Mouse (Mus musculus) heart, embryonic 14.5 days (tissue): Measurements from ENCODE around the gene Pold1. TPM values are rescaled to one million over a fixed set of nuclear protein-coding genes. Genes with fewer than 3 reads are reported as not detected.

Experiments used
- ATAC-seq: fragments of 200-750 bp; cut with Nextera tagmentation; 2 replicates; pipeline ENCODE4 v1.8.0; 2017; ENCODE audit warnings: low read depth, moderate TSS enrichment; ENCODE audit not compliant: insufficient number of reproducible peaks, insufficient read depth, low FRiP score
- H3K27ac ChIP-seq, 2 experiments: fragments of 200-500 bp in 1 of 2; fragments of 300-500 bp in 1 of 2; sonication (generic) in 1 of 2; replicated peaks in 1 of 2; 2 replicates each; pipeline ENCODE4 v1.5.1; 2012 to 2014; ENCODE audit warnings: low read depth in 2 of 2, low read length in 2 of 2, control low read depth in 1 of 2, mild to moderate bottlenecking in 1 of 2, mixed read lengths in 1 of 2; ENCODE audit not compliant: control insufficient read depth in 1 of 2, insufficient read depth in 1 of 2
- H3K27me3 ChIP-seq: fragments of 300-500 bp; sonication (generic); 2 replicates; pipeline ENCODE4 v1.6.1; 2014; ENCODE audit warnings: mild to moderate bottlenecking, low read length, control low read depth; ENCODE audit not compliant: control insufficient read depth, insufficient read depth
- H3K36me3 ChIP-seq: fragments of 300-500 bp; sonication (generic); 2 replicates; pipeline ENCODE4 v1.6.1; 2014; ENCODE audit warnings: mild to moderate bottlenecking, control low read depth, low read length, mixed read lengths; ENCODE audit not compliant: control insufficient read depth, insufficient read depth
- H3K4me1 ChIP-seq, 2 experiments: fragments of 200-500 bp in 1 of 2; fragments of 300-500 bp in 1 of 2; sonication (generic) in 1 of 2; 2 replicates each; pipeline ENCODE4 v1.6.1; 2012 to 2014; ENCODE audit warnings: low read length in 2 of 2, control low read depth in 1 of 2, mixed read lengths in 1 of 2; ENCODE audit not compliant: control insufficient read depth in 2 of 2, insufficient read depth in 2 of 2
- H3K4me2 ChIP-seq: fragments of 300-500 bp; sonication (generic); 2 replicates; pipeline ENCODE4 v1.6.1; 2014; ENCODE audit warnings: mild to moderate bottlenecking, low read length
- H3K4me3 ChIP-seq, 2 experiments: fragments of 200-500 bp in 1 of 2; fragments of 300-500 bp in 1 of 2; sonication (generic) in 1 of 2; 2 replicates each; pipeline ENCODE4 v1.5.1; 2012 to 2014; ENCODE audit warnings: low read length in 2 of 2, mild to moderate bottlenecking in 2 of 2, control low read depth in 1 of 2, low read depth in 1 of 2, moderate library complexity in 1 of 2; ENCODE audit not compliant: control insufficient read depth in 1 of 2, insufficient read depth in 1 of 2
- H3K9ac ChIP-seq: fragments of 300-500 bp; sonication (generic); 2 replicates; pipeline ENCODE4 v1.6.1; 2014; ENCODE audit warnings: mild to moderate bottlenecking, low read length
- H3K9me3 ChIP-seq: fragments of 300-500 bp; sonication (generic); 2 replicates; pipeline ENCODE4 v1.6.1; 2016; ENCODE audit warnings: low read length, control low read depth; ENCODE audit not compliant: control insufficient read depth
- WGBS: fragments of 180-500 bp; shearing (Covaris S2); extraction: QIAGEN DNeasy Blood & Tissue Kit; methylation state at CpG from one replicate; pipeline ENCODE4 v1.1.7; 2014; 5-methylcytosine and 5-hydroxymethylcytosine counted together
- polyA plus RNA-seq: library from polyadenylated mRNA; unstranded; fragments of >200 nt; fragmentation: Nextera tagmentation; extraction: Ambion mirVana; gene quantifications from 2 replicates; pipeline ENCODE4 v1.2.1, GENCODE M21; 2014

Gene Pold1
- polyA plus RNA-seq, 1 experiment from 2014 or later: 29.2 TPM

GRCm38 (mm10) chr7:44565414-44565813 is 16.8 kb upstream of the Pold1 start:
- Histone ChIP-seq H3K27ac (no peak overlapping the region), H3K4me1 (no peaks in the 10 kb centered on the region), H3K4me2 (no peak overlapping the region), H3K27me3 (0 out of 2 replicates have a peak, but pooled peaks cover 6% of the 10 kb centered on the region), H3K36me3 (no peaks in the 10 kb centered on the region), H3K9me3 (no peaks in the 10 kb centered on the region), H3K9ac (no peak overlapping the region), H3K4me3 (no peak overlapping the region)
- ATAC-seq: no peak
- 62% methylated on average over 6 of the region's 6 CpGs for WGBS

DNA sequence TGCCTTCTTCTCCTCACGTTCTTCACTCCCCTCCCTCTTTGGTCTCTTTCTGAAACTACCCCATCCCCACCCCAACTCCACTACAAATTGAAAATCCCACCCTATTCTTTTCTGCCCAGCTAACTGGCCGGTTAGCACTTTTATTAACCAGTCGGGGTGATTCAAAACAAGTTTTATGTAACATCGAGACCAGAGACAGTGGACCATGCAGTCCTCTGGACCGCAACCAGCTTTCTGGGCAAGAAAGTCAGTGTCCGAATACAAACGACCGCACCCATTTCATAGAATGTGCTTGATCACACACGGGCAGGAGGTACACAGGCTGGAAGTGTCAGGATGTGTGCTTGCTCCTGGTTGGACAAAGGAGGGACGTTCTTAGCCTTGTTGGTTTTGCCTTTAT is 15.8 kb upstream of the Pold1 start:
- Histone ChIP-seq H3K9ac (no peak overlapping the region), H3K27me3 (0 out of 2 replicates have a peak, but pooled peaks cover 6% of the 10 kb centered on the region), H3K9me3 (no peaks in the 10 kb centered on the region), H3K27ac (no peak overlapping the region), H3K4me2 (no peak overlapping the region), H3K4me3 (no peak overlapping the region), H3K4me1 (no peaks in the 10 kb centered on the region), H3K36me3 (no peaks in the 10 kb centered on the region)
- no peak for ATAC-seq
- 78% methylated on average over 10 of the region's 10 CpGs for WGBS

DNA sequence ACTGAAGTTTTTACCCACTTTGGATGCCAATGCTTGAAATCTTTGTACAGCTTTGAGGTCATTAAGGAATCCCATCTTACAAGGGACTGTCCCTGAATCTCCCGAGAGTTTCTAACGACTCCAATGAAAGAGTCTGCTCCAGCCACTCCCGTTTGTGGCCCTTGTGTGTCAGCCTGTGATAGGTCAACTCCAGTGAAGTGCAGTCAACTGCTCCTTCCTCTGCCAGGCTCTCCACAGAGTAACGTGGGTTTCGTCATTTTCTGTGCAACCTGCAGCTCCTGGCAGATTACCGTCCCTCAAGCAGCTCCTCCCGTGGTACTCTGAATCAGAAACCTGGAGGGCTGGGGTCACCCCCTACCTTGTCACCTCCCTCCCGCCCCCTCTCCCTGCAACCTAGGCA is 14.6 kb upstream of the Pold1 start:
- Histone ChIP-seq H3K27ac (no peak overlapping the region), H3K9ac (no peak overlapping the region), H3K36me3 (no peaks in the 10 kb centered on the region), H3K4me1 (no peaks in the 10 kb centered on the region), H3K9me3 (no peaks in the 10 kb centered on the region), H3K4me3 (no peak overlapping the region), H3K27me3 (0 out of 2 replicates have a peak, but pooled peaks cover 4% of the 10 kb centered on the region), H3K4me2 (no peak overlapping the region)
- 40% methylated on average over 8 of the region's 8 CpGs for WGBS
- no peak for ATAC-seq

DNA sequence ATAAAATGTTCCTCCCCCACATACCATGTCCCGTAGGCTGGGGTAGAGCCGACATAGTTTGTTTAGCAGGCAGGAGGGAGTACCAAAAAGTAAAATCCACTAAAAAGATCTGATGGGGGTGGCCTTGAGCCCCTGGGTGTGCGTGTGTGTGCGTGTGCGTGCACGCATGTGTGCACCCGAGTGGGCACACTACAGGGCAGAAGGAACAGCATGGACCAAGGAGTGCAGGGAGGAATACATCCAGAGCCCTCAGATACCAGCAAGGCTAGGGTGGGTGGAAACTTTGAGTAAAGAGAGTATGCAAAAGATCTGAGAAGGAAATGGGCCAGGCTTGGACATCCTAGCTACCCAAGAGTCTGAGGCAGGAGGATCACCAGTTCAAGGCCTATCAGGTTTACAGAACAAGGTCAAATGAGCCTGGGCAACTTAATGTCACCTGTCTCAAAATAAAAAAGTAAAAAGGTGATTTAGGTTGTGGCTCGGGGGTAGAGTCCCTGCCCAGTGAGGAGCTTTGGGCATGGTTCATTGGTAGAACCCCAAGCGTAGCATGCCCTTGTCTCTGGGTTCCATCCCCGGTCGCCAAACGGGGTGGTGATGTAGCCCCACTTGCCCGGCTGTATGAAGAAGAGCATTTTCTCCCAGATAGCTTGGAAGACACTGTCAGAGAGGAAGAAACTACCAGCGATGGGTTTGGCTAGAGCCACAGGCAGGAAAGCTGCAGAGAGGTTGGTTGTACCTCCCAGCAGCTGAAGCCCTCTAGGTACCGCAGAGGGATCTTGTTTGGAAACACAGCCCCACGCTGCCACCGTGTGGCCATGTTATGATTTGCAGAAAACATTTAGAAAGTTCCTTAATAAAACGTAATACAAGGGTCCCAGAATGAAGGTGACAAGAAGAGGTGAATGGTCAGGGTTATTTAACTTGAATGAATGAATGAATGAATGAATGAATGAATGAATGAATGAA is 12.1 kb upstream of the Pold1 start:
- Histone ChIP-seq H3K27me3 (0 out of 2 replicates have a peak, but pooled peaks cover 4% of the 10 kb centered on the region), H3K36me3 (no peaks in the 10 kb centered on the region), H3K9me3 (no peaks in the 10 kb centered on the region), H3K4me3 (no peak overlapping the region), H3K4me1 (no peaks in the 10 kb centered on the region), H3K9ac (no peak overlapping the region), H3K27ac (no peak overlapping the region), H3K4me2 (no peak overlapping the region)
- no peak for ATAC-seq
- WGBS: 53% methylated on average over 18 of the region's 18 CpGs

GRCm38 (mm10) chr7:44557629-44558028 is 9.0 kb upstream of the Pold1 start:
- Histone ChIP-seq H3K36me3 (no peaks in the 10 kb centered on the region), H3K27me3 (no peaks in the 10 kb centered on the region), H3K9me3 (no peaks in the 10 kb centered on the region), H3K4me2 (no peak overlapping the region), H3K4me1 (peaks cover 5 to 11% of the 10 kb centered on the region in 2 experiments; a peak in 3 of 4 replicates), H3K4me3 (no peak overlapping the region), H3K27ac (no peak overlapping the region), H3K9ac (no peak overlapping the region; the same call in 1 of the 2 replicates)
- WGBS: 64% methylated on average over 2 of the region's 2 CpGs
- no peak for ATAC-seq

DNA sequence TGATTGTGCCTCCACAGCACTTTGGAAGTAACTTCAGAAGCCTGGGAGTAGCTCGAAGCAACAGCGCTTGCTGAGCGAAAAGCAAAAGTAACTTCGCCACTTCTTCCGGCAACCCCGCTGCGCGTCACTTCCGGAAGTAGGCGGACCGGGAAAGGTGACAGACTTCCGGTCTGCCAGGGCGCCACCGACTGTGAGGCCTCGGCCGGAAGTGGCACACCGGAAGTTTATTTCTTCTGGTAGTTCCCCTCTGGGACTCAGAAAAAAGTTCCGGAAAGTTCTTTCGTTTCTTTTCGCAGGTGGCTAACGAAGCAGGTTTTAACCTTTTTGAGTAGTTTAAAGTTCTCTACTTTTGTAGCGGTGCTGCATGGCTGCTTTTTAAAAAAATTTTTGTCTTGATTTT is 5.2 kb upstream of the Pold1 start, which contains the start of gene Nr1h2:
Nr1h2 (minus strand) TSS at position 126 of the 400 bp plus-strand sequence.
- Histone ChIP-seq H3K4me3 (peak within 1 kb of the TSS; percentile 96 to 97), H3K9ac (peak within 1 kb of the TSS; percentile 82), H3K36me3 (peaks cover 32% of the 10 kb centered on the region), H3K9me3 (no peaks in the 10 kb centered on the region), H3K4me1 (peaks cover 5 to 12% of the 10 kb centered on the region in 2 experiments; a peak in 3 of 4 replicates), H3K27ac (peak within 1 kb of the TSS; percentile 93 to 97), H3K4me2 (peak within 1 kb of the TSS; percentile 77), H3K27me3 (no peaks in the 10 kb centered on the region)
- ATAC-seq: peak; percentile 71; the same call in 1 of the 2 replicates
- WGBS: under 1% methylated on average over 22 of the region's 22 CpGs

GRCm38 (mm10) chr7:44553196-44553764 is 4.6 kb upstream of the Pold1 start:
- no peaks in the 10 kb centered on the region for H3K9me3 ChIP-seq
- peak overlapping the region; percentile 93 to 97 for H3K27ac ChIP-seq
- peaks cover 5 to 12% of the 10 kb centered on the region in 2 experiments; a peak in 3 of 4 replicates for H3K4me1 ChIP-seq
- ATAC-seq: peak; percentile 58
- peak overlapping the region; percentile 77 for H3K4me2 ChIP-seq
- peaks cover 32% of the 10 kb centered on the region for H3K36me3 ChIP-seq
- peak overlapping the region; percentile 82 for H3K9ac ChIP-seq
- peak overlapping the region; percentile 96 to 97 for H3K4me3 ChIP-seq
- 1% methylated on average over 30 of the region's 32 CpGs for WGBS
- no peaks in the 10 kb centered on the region for H3K27me3 ChIP-seq
